Mouse (Mus musculus) adipocyte (in vitro differentiated cells): ENCODE results near the gene Chga.
A peak's percentile ranks its signal among the peaks of the same experiment; 100 is the strongest.

Source experiments
- DNase-seq: peaks from one replicate; pipeline ENCODE4 v3.0.0-alpha.2; 2016; ENCODE audit warnings: low spot score

Chga gene

DNA sequence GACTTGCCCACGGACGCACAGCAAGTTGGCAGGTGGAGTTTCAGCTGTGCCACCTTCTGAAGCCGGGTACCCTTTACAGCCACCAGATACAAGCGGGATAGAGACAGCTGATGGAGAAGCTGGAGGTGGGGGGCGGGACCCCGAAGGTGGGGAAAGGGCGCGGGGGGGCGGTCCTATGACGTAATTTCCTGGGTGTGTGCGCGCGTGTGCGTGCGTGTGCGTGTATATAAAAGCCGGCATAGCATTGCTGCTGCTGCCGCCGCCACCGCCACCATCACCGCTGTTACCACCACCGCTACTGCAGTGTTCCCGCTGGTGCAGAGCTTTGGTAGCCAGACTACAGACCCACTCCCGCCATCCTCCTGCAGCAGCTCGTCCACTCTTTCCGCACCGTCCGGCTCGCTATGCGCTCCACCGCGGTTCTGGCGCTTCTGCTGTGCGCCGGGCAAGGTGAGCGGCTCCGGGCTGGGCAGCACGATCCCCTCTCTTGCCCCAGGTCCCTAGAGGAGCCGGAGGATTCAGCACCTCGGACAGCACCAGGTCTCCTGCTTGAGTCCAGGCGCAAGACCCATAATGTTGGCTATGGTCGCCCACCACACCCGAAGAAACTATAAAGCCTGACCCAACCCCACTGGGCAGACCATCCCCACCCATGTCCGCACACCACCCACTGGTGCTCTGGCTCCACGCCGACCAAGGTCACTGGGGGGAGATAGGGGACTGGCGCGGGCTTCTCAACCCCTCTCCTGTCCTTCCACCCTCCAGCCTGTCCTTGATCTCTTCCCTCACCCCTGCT, at the start of gene Chga:
TSS of gene Chga (plus strand) at position 249 of the 796 bp plus-strand sequence.
- peak; percentile 30 for DNase-seq

DNA sequence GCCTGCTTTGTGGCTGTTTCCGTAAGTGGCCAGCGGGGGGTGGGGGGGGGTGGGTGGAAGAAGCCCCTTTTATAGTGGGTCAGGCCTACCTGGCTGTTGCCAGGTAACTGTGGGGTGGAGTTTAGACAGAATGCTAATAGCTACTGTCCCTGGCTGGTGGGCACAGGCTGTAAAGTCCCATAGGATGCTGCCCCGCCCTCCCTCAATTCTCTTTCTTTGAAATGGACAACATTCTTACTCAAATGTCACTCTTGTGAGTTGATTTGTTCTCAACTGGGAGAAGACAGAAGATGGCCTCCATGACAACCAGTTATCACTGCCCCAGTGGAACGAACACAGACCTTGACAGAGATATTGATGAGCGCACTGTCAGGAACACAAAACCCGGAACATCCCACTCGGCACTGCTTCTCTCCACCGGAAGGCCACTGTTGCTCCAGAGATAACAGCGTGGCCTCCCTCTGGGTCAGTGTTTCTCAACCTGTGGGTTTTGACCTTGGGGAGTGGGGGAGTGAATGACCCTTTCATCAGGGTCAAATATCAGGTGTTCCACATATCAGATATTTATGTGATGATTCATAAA, 49.5 kb upstream of the Chga start:
- no peak for DNase-seq

DNA sequence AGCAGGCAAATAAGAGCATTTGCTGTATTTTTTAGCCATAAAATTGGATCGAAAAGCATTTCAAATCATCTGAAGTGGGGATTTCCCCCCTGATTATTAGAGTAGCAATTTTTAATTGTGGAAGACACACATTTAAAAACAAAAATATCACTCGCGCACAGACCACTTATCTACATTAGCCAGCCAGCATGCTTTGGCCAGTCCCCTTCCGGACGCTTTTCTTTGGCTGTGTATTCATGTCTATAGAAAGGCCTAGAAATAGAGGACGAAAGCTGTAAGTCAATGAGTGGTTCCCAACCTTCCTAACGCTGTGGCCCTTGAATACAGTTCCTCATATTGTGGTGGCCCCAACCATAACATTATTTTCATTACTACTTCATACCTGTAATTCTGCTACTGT, 48.8 kb upstream of the Chga start:
- DNase-seq, result no peak

DNA sequence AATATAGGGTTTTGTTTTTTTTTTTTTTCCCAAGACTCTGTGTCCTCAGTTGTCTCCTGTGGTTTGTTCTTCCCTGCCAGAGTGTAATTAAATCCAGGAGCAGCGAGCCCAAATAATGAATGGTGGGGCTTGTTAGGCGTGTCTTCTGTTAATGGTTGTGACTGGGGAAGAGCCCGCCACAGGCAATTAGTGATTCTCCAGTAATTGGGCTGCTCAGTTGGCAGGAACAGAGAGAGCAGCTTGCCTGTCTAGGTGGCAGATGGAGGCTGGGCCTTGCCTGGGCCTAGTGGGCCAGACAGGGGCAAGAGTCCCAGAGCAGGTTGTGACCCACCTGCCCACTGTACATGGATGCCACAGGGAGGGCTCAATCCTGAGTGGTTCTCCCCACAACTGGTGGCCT, 43.4 kb upstream of the Chga start:
- DNase-seq, result peak; percentile 7

DNA sequence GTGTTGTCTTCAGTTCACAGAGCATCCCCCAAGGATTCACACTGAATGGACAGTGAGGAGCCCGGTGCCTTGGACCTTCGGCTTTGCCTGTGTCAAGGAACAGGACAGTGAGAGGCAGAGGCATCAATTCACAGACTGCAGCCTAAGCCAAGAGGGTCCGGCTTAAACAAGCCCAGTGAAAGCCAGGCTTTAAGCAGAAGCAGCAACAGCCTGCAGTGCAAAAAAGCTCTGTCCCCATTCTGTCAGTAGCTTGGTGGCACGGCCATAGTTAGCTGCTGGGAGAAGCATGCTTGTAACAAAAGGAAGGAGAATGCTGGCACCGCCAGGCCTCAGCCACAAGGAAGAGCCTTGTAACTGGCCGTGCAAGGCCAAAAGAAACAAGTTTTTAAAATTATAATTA, 40.6 kb upstream of the Chga start:
- no peak for DNase-seq

DNA sequence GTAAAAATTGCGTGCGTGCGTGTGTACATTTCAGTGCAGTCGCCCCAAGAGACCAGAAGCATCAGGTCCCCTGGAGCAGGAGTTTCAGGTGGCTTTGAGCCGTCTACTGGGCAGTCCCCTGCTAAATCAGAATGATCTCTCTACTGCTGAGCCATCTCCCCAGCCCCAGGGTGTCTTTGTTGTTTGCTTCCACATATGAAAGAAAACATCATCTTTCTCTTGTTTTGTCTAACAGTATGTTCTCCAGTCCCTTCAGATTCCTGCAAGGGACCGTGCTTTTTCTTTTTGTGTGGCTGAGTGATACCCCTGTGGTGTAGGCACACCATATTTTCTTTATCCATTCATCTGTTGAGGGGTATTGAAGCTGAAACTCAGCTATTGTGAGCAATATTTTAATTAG, 40.0 kb upstream of the Chga start:
- DNase-seq, result no peak

DNA sequence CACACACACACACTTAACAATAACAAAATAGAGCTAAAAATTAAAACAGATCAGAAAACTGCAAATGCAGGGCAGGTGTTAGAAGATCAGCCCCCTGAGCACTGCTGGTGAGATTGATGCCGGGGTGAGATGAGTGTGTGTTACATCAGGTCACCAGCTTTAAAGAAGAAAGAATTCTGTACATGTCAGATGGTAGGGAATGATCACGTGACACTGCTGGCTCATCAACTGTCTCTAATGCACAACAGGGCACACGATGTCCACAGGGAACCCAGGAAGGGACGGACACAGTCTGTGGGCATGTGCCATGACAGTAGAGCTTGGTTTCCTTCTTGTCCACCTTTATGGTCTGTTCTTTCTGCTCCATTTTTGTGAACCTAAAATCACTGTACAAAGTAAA, 38.6 kb upstream of the Chga start:
- DNase-seq, result no peak

DNA sequence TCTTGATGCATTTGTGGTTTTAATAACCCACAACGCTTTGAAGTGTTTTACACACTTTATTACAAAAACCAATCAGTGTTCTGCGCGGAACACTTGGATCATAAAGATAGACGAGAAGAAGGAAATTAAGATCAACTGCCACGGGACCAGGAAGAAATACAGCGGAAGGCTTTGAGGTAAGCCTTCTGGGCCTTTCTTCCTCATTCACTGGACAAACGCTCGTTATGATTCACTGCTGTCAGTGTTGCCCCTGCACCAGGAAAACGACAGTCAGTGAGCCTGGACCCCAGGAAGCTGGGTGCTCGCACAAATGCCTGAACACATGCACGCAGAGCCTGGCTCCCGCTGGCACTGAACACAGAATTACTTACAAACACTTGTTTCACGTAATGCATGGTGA, 37.1 kb upstream of the Chga start:
- DNase-seq, result no peak

DNA sequence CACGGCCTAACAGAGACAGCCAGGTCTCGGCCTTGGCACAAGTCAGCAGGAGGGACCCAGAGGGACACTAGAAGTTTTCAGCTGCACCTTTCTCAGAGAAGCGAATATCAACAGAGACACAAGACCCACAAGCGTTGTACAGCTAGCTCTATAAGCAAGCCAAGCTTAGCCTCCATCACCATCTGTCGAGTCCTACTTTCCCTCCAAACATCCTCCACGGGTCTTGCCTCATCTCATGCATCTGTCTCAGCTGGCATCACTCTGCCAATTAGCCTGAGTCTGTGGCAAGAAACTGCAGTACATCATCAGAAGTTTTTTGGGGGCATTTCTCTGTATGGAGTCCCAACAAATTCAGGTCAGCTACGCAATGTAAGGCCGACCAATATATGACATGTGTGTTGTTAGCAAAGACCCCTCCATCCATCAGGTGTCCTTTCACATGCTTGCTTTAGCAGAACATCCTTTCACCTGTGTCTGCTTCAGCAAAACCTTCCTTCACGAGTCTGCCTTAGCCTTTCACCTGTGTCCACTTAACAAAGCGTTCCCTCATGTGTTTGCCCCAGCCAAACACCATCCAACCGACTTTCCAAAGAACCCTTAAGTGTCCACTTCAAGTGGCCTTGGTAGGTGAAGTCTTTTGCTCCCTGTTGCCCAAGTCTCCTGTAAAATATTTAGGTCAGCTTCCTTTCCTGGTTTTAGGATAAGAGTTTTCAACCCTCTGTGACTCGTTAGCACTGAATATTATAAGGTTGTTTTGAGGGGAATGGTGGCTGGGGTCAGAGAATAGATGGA, 34.6 kb upstream of the Chga start:
- no peak for DNase-seq

DNA sequence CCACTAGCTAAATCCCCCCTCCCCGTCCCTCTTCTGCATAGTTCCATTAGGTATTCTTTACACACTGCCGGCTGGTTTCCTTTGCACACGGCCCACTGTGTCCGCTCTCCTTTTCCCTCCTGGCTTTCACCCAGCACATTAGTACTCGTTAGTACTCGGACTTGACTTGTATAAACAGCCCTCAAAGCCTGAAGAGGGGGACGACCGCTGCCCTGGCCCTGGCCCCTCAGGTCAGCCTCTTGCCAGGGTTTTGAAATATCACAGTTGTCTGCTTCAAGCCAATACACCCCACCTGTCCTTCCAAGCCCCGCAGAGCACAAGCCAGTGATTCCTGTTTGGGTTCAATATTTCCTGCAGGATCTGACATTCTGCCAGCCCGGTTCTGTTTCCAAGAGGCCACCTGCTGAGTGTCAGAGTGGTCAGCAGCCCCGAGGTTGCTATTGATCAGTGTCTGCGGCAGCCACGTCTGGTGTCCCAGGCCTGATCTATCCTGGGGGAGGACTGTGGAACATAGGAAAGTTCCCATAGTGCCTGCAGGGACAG, 32.9 kb upstream of the Chga start:
- DNase-seq, result no peak

DNA sequence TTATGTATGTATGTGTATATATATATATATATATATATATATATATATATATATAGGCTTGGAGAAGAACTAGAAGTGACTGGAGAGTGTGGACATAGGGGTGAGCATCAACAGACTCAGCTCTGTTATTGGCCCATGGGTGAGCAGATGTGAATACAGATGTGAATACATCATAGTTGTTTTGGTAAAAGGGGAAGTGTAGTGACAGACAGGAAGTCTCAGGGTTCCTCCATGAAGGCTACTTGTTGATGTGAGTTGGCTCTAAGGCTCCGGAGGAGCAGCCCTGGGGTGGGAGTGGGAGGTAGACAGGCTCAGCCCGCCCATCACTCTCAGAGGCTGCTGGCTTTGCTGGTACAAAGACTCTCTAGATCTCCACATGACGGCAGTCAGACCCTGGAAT, 30.6 kb upstream of the Chga start:
- no peak for DNase-seq

DNA sequence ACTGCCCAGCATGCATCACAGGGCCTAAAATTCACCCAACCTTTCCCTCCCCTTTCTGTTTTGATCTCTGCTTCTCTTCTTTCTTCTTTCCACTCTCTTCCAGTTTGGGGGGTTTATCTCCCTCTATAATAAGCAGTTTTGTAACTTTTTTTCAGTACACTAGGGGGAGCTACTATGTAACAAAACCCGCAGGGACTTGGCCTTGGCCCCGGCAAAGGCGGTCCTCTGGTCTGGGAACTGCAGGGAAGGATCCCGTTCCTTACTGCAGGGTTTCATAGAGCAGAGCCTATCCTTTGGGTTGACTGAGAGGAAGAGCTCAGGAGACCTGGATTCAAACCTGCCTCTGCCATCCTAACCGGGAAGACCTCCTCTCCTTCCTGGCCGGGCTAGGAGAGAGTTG, 30.0 kb upstream of the Chga start:
- peak; percentile 62 for DNase-seq

DNA sequence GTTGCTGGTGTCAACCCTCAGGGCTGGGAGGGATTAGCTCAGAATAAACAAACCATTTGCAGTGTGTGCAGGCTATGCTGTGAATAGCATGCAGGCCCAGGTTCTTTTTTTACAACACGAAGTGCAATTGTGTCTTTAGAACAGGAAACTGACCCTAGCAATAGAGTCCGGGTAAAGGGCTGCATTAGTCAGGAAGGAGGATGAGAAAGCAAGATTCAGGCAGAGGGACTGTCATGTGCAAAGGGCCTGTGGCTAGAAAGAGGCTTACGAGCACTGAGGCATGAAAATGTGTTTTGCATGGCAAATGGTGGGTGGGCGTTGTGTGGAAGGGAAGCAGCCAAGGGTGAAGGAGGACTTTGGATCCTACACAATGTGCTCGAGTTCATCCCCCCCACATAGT, 26.8 kb upstream of the Chga start:
- DNase-seq, result no peak

DNA sequence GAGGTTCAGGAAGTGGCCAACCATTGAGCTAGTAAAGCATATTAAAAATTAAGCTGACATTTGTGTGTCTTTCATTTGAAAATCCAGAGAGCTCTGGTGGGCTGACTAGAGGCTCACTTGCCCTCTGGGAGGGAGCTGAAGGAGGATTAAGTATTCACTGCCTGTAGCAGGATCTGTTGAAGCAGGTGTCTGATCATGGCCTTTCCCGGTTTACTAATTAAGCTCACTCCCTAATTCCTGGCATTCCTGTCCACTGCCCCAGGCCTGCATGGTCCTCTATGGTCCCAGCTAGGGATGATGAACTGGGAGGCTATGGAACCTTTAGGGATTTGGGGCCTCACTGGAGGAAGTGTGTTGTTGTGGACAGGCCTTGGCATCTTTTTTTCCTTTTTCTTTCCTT, 19.0 kb upstream of the Chga start:
- DNase-seq, result no peak

DNA sequence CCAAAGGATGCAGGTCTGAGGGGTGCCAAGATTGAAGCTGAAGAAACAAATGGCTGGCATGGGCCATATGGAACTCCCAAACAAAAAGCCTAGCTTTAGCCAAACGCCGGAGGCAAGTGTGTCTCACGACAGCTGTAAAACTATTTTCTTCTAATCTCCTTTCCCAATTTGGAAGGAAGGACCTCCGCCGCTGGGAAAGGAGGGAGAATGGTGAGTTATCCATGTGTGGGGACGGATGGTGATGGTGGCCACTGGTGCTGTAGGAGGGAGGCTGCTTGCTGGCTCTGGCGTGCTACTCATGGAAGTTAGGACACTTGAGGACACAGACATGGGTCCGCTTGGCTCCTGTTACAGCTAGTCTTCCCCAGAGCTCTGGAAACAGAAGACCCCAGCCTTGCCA, 14.5 kb upstream of the Chga start:
- no peak for DNase-seq

DNA sequence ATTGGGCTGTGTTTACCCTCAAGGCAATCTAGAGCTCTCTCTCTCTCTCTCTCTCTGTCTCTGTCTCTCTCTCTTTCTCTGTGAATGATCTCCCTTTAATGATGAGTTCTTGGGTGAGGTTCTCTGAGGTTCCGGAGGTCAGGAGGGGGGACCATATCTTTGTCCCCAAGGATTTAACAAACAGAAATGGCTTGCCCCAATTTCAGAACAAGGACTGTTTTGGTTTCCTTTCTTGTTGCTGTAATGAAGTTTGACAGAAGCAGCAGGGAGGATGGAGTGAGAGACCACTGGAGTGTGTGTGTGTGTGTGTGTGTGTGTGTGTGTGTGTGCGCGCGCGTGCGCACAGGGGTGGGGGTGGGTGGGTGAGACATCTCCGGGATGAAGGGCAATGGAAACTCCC, 13.6 kb upstream of the Chga start:
- DNase-seq, result no peak

DNA sequence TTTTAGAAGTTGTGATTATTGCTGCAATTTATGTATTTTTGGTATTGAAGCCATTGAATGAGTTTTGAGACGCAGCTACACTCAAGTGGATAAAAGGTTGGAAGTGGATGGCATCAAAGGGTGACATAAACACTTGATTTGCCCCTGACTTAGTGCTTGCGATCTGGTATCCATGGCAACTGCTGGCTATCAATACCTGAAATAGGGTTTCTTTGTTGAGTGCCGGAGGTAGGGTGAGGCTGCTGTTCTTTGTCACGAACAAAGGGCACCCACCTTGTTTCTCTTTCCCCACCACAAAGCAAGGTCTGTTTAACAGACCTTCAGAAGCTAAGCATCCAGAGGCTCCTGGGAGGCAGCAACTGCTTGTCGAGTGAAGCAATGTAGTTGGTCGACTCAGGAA, 9.6 kb upstream of the Chga start:
- no peak for DNase-seq

DNA sequence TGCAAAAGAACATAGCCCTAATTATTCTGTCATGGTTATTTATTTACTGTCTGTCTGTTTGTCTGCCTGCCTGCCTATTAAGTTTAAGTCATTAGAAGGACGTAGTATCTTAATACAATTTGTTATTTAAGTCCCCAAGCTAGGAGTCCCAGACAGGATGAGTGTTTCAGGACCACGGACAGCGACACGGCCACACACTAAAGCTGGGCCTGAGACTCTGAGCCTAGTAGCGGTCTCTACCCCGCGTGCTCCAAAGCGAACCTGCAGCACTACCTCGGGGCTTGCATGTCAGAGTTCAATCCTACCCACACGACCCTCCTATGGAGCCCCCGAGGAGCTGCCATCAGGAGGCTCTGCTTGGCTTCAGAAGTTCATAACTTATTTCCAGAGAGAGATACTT, 4.2 kb upstream of the Chga start:
- peak; percentile 82 for DNase-seq

DNA sequence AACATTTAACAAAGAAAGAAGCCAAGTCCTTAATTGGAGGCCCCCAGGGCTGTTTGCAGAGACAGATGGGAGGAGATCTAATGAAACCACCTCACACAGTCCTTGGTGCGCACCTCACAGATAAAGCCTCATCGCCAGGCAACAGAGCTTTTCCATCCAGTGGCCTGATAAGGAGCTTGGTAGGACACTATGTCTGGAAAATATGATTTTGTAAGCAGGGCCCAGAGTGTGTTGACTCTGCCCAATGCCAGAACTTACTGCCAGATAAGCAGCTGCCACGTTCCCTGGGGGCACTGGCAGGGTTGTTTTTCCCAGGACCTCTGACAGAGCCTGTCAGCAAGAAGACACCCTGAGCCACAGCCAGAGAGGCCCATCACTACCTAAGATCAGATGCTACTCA, 3.6 kb upstream of the Chga start:
- peak; percentile 24 for DNase-seq

DNA sequence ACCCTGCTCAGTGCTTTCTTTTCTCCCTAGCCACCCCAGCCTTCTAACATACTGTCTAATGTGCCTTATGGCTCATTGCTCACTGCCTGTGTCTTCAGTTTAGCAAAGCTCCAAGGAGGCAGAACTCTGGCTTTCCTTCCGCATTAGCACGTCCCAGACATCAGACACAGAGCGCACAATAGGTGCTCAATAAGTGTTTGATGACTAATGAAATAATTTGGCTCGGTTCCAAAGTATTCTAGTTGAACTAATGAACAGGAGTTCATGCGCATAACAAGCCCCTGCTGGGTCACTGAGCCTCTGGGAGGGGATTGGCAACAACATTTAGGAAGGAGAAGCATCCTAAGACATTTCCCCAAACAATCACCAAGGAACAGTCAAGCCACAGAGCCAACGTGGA, 2.8 kb upstream of the Chga start:
- no peak for DNase-seq

DNA sequence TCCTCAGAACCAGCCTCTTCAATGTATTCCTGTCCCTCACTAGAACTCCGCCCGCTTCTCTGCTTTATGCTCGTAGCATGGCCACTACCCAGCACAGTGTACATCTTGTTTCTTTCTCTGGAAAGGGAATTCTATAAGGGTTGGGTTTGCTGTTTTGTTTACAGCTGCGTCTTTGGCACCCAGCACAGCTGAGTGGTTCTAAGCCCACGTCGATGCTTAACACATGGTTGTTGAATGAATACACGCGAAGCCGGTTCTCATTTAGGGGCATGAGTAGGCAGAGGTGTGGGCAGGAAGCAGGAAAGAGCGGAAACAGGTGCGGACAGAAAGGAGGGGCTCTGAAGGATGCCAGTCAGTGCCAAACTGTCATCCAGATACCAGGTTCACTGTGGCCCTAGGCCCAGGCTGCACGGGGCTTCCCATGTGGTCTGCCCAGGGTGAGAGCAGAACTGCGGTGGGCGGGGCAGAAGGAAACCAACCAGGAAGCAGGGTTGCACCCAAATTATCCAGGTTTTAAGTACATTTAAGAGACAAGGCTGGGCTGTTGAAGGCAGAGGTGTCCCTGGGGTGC, 979 bp upstream of the Chga start:
- no peak for DNase-seq

DNA sequence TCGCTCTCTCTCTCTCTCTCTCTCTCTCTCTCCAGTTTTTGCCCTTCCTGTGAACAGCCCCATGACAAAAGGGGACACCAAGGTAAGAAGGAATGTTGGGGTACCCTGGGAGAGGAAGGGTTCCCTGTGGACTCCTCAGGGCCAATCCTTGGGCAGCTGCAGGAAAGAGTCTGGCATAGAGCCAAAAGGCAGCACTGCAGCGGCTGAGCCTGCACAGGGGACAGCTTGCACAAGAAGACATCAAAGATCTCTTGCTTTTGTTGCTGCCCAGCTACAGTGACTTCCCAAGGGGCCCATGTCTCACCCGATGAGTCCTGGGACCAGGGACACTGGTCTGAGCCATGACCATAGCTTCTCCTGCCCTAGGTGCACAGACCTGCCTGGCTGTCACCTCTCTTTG, 1.1 kb downstream of the Chga start:
- no peak for DNase-seq

DNA sequence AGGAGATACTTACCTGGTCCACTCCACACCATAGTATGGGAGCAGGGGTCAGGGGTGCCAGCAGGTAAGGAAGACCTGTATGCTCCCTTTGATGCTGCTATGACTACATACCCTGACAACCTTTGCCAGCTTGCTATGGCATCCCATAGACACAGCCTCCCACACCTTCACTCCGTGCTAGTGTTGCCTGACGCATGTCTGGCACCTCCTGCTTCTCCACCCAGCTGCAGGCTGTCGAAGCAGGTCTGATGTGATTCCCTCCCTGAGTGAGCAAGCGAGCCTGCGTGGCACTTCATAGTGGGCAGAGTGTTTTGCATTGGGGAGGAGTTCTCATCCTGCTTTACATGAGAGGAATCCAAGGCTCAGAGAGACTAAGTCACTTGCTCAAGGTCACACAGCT, 2.6 kb downstream of the Chga start:
- DNase-seq, result no peak
